In genomic region chr11:115765103-115765606, GRCm38 (mm10) we compare ENCODE assay signal across 8 mouse cellular contexts. TPM values are rescaled to one million over a fixed set of nuclear protein-coding genes. Genes with fewer than 3 reads are reported as not detected.
DNase-seq lines count a peak whose midpoint lies in the region; ATAC-seq and TF ChIP-seq lines count a peak whose summit lies in the region.

Tmem94 (plus strand) TSS chr11:115765433.

- no peaks in the 10 kb centered on the region for H3K9me3 ChIP-seq in E14TG2a.4 (ENCODE audit: low read length)
- no peaks in the 10 kb centered on the region for H3K9me3 ChIP-seq in forebrain, embryonic 12.5 days
- H3K9me3 ChIP-seq in heart, postnatal 0 days (replicated peaks; ENCODE audit: control insufficient read depth, low read length) = no peaks in the 10 kb centered on the region
- H3K9me3 ChIP-seq in liver, embryonic 16.5 days (replicated peaks; ENCODE audit: control insufficient read depth, low read length) = no peaks in the 10 kb centered on the region
- H3K9me3 ChIP-seq in neural tube, embryonic 13.5 days = no peaks in the 10 kb centered on the region

- H3K9ac ChIP-seq in forebrain, embryonic 12.5 days = peak within 1 kb of the TSS; percentile 87
- peak within 1 kb of the TSS; percentile 91 for H3K9ac ChIP-seq in heart, postnatal 0 days (replicated peaks; ENCODE audit: low read depth, low read length)
- H3K9ac ChIP-seq in liver, embryonic 16.5 days (ENCODE audit: low read depth, low read length) = peak within 1 kb of the TSS; percentile 95
- H3K9ac ChIP-seq in neural tube, embryonic 13.5 days = peak within 1 kb of the TSS; percentile 93

- peak; percentile 99 for TF ChIP-seq EP300 in heart, postnatal 0 days (IDR thresholded peaks at IDR 0.05; ENCODE audit: low read depth)

- peak; percentile 67 for TF ChIP-seq POLR2A in testis, adult 2 months (IDR thresholded peaks at IDR 0.05; ENCODE audit: control insufficient read depth, low read depth, low read length)

- DNase-seq in c-Kit-positive CD71-positive TER-119-positive erythroid progenitor cells, embryonic 14.5 days (ENCODE audit: low spot score) = peak; percentile 100
- DNase-seq in heart, postnatal 0 days (ENCODE audit: low spot score) = peak; percentile 97
- DNase-seq in kidney, postnatal 4 days = peak; percentile 95 to 97

- TF ChIP-seq CTCF in E14TG2a.4 (conservative IDR thresholded peaks at IDR 0.05; ENCODE audit: low read length) = no peak
- TF ChIP-seq CTCF in heart, postnatal 0 days (IDR thresholded peaks at IDR 0.05; ENCODE audit: low read depth) = 0 out of 2 replicates have a peak, but pooled peaks have one; percentile 22
- no peak for TF ChIP-seq CTCF in testis, adult 2 months (IDR thresholded peaks at IDR 0.05; ENCODE audit: control insufficient read depth, insufficient read depth, insufficient replicate concordance, low read depth, low read length)

- peak within 1 kb of the TSS; percentile 69 for H3K4me2 ChIP-seq in forebrain, embryonic 12.5 days
- peak within 1 kb of the TSS; percentile 81 for H3K4me2 ChIP-seq in heart, postnatal 0 days (ENCODE audit: low read depth, low read length)
- peak within 1 kb of the TSS; percentile 93 for H3K4me2 ChIP-seq in liver, embryonic 16.5 days (ENCODE audit: low read depth, low read length)
- H3K4me2 ChIP-seq in neural tube, embryonic 13.5 days = peak within 1 kb of the TSS; percentile 71

- ATAC-seq in forebrain, embryonic 12.5 days (ENCODE audit: low FRiP score) = peak; percentile 97
- ATAC-seq in heart, postnatal 0 days (ENCODE audit: insufficient read depth, low read depth) = peak; percentile 92
- peak; percentile 95 for ATAC-seq in liver, embryonic 16.5 days (ENCODE audit: low read depth)
- peak; percentile 97 for ATAC-seq in neural tube, embryonic 13.5 days (ENCODE audit: low read depth)

- peak within 1 kb of the TSS; percentile 83 for H3K27ac ChIP-seq in forebrain, embryonic 12.5 days
- H3K27ac ChIP-seq in heart, postnatal 0 days (ENCODE audit: low read depth) = peak within 1 kb of the TSS; percentile 98
- H3K27ac ChIP-seq in liver, embryonic 16.5 days (ENCODE audit: low read length) = peak within 1 kb of the TSS; percentile 78
- peak within 1 kb of the TSS; percentile 95 for H3K27ac ChIP-seq in neural tube, embryonic 13.5 days (replicated peaks)
- peak within 1 kb of the TSS; percentile 67 for H3K27ac ChIP-seq in testis, adult 2 months (ENCODE audit: control insufficient read depth, insufficient read depth, low read depth, low read length)

- H3K4me1 ChIP-seq in E14TG2a.4 (replicated peaks; ENCODE audit: low read depth, low read length) = peaks cover 51% of the 10 kb centered on the region
- peaks cover 27% of the 10 kb centered on the region for H3K4me1 ChIP-seq in forebrain, embryonic 12.5 days
- peaks cover 25% of the 10 kb centered on the region for H3K4me1 ChIP-seq in heart, postnatal 0 days (ENCODE audit: control insufficient read depth, insufficient read depth)
- peaks cover 23% of the 10 kb centered on the region for H3K4me1 ChIP-seq in liver, embryonic 16.5 days (ENCODE audit: control insufficient read depth, low read depth, low read length)
- peaks cover 36% of the 10 kb centered on the region for H3K4me1 ChIP-seq in neural tube, embryonic 13.5 days (replicated peaks)
- peaks cover 7% of the 10 kb centered on the region for H3K4me1 ChIP-seq in testis, adult 2 months (ENCODE audit: control insufficient read depth, insufficient read depth, low read length)

- WGBS in forebrain, embryonic 12.5 days = under 1% methylated on average over 32 of the region's 32 CpGs
- WGBS in heart, postnatal 0 days = under 1% methylated on average over 32 of the region's 32 CpGs
- WGBS in liver, embryonic 16.5 days (ENCODE audit: insufficient replicate concordance) = under 1% methylated on average over 31 of the region's 32 CpGs
- 0% methylated on average over 32 of the region's 32 CpGs for WGBS in neural tube, embryonic 13.5 days

- peak within 1 kb of the TSS; percentile 88 for H3K4me3 ChIP-seq in E14TG2a.4 (replicated peaks; ENCODE audit: low read length)
- H3K4me3 ChIP-seq in forebrain, embryonic 12.5 days (replicated peaks) = peak within 1 kb of the TSS; percentile 81
- H3K4me3 ChIP-seq in heart, postnatal 0 days (ENCODE audit: low read depth, low read length) = peak within 1 kb of the TSS; percentile 86
- peak within 1 kb of the TSS; percentile 93 for H3K4me3 ChIP-seq in liver, embryonic 16.5 days (ENCODE audit: low read depth, low read length)
- H3K4me3 ChIP-seq in neural tube, embryonic 13.5 days = peak within 1 kb of the TSS; percentile 80
- H3K4me3 ChIP-seq in testis, adult 2 months (ENCODE audit: control insufficient read depth, low read depth, low read length) = peak within 1 kb of the TSS; percentile 91

- peaks cover 4% of the 10 kb centered on the region; the same call in 1 of the 2 replicates for H3K27me3 ChIP-seq in E14TG2a.4 (ENCODE audit: insufficient read depth, low read length)
- no peaks in the 10 kb centered on the region for H3K27me3 ChIP-seq in forebrain, embryonic 12.5 days
- no peaks in the 10 kb centered on the region for H3K27me3 ChIP-seq in heart, postnatal 0 days (ENCODE audit: control insufficient read depth, insufficient read depth, low read length)
- no peaks in the 10 kb centered on the region for H3K27me3 ChIP-seq in liver, embryonic 16.5 days (ENCODE audit: control insufficient read depth, insufficient read depth, low read depth, low read length)
- no peaks in the 10 kb centered on the region for H3K27me3 ChIP-seq in neural tube, embryonic 13.5 days
- H3K27me3 ChIP-seq in testis, adult 2 months (ENCODE audit: control insufficient read depth, insufficient read depth, low read length) = no peaks in the 10 kb centered on the region

- no peaks in the 10 kb centered on the region for H3K36me3 ChIP-seq in E14TG2a.4 (ENCODE audit: insufficient read depth, low read length)
- H3K36me3 ChIP-seq in forebrain, embryonic 12.5 days (replicated peaks) = peaks cover 3% of the 10 kb centered on the region; the same call in 1 of the 2 replicates
- H3K36me3 ChIP-seq in heart, postnatal 0 days (replicated peaks; ENCODE audit: control insufficient read depth, insufficient read depth, low read length) = no peaks in the 10 kb centered on the region
- H3K36me3 ChIP-seq in liver, embryonic 16.5 days (ENCODE audit: control insufficient read depth, insufficient read depth) = no peaks in the 10 kb centered on the region
- no peaks in the 10 kb centered on the region for H3K36me3 ChIP-seq in neural tube, embryonic 13.5 days
- no peaks in the 10 kb centered on the region for H3K36me3 ChIP-seq in testis, adult 2 months (ENCODE audit: control insufficient read depth, insufficient read depth, low read length)

RNA-seq across cellular contexts. Expression of gene Tmem94, which starts in this region (rescaled TPM):
- 39.0 and 45.2 TPM in 2 replicates for polyA plus RNA-seq in forebrain, embryonic 12.5 days (2016; fragmentation: Nextera tagmentation; extraction: Ambion mirVana)
- 56.9 and 65.0 TPM in 2 replicates for total RNA-seq in heart, postnatal 0 days (2014; rRNA removed; ENCODE audit: low replicate concordance)
- polyA plus RNA-seq in heart, postnatal 0 days (2015; fragmentation: Nextera tagmentation; extraction: Ambion mirVana) = 32.5 and 34.0 TPM in 2 replicates
- 8.9 and 10.4 TPM in 2 replicates for polyA plus RNA-seq in liver, embryonic 16.5 days (2015; fragmentation: Nextera tagmentation; extraction: Ambion mirVana)
- polyA plus RNA-seq in neural tube, embryonic 13.5 days (2015; fragmentation: Nextera tagmentation; extraction: Ambion mirVana) = 25.4 and 25.8 TPM in 2 replicates
- polyA plus RNA-seq in testis, adult 2 months (2012; rRNA removed) = 80.1 and 91.5 TPM in 2 replicates

Comparison
In these comparisons a context has a peak if more than half of its experiments do, and no peak if none do; other contexts are left out.
1. Peak in every context shown above with its lines: DNase-seq, ATAC-seq, H3K4me3 ChIP-seq and H3K27ac ChIP-seq.